Mouse (Mus musculus): ENCODE results near the gene Ptprk.
A peak's percentile ranks its signal among the peaks of the same experiment; 100 is the strongest.

Gene Ptprk

DNA sequence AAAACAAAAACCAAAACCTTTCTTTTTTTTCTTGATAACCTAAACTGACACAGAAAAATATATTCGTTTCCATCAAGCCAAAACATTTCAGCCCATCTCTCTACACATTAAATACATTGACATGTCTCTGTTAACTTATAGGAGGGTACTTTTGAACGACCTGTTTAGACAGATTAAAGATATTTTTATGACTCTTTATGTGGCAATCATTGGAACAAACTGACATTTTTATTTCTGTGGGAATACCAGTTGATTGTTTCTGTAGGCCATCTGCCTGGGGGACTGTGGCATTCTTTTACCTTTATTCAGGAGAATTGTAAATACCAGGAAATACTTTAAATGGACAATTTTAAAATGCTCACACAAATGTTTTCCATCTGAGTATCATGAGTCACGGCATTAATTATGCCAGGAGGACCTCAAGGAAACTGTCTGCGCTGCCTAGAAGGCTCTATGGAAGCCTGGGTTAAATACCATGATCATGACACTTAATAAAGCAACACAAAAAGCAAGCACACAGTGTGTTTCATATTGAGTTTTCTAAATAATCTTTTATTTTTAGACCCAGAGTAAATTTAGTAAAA, 229.8 kb downstream of the Ptprk start:
- no peak for DNase-seq

DNA sequence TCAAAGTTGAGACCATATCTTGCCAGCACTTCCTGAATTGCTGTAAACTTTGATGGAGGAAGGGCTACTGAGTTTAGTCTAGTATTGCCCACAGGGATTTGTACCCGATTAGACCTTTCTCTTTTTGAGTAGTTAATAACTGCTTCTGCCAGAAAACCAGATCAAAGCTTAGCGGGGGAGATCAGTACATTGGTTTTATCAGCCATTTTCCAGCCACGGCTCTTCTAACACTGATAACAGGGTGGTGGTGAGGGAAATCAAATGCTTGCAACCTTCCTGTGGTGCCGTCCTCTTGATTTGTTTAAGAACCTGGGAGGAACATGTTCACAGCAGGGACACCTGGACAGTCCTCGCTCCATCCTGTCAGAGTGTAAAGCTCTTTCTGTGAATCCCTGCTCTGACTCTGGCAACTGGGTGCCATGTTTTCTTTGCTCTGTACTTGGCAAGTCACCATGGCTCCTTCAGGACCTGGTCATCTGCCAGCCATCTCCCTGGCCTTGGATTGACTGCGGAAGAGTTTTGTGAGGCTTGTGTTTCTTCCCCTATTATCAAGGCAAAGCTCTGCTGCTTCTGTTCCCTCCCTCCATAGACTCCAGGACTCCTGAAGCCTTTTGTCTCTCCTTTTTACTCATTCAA, 231.9 kb downstream of the Ptprk start:
- peak; percentile 14 for DNase-seq

GRCm38 (mm10) chr10:28311369-28311768, 236.7 kb downstream of the Ptprk start:
- no peak for DNase-seq

DNA sequence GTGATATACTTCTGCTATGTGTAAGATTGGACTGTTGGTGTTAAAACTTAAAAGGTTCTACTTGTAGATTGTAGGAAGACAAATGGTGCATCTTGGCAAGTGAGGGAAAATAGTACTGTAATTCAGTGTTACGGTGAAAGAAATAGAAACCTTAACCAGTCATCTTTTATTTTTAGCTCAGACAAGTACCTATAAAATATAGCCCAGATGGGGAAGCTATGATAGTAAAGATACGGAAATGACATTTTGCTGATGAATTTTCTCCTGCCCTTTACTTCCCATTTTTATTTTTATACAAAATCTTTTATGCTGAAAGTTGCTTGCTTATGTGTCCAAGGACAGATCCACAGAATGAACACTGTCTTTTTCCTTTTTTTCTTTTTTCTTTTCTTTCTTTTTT, 248.4 kb downstream of the Ptprk start:
- DNase-seq = no peak

GRCm38 (mm10) chr10:28335232-28335631, 260.6 kb downstream of the Ptprk start:
- DNase-seq = no peak

DNA sequence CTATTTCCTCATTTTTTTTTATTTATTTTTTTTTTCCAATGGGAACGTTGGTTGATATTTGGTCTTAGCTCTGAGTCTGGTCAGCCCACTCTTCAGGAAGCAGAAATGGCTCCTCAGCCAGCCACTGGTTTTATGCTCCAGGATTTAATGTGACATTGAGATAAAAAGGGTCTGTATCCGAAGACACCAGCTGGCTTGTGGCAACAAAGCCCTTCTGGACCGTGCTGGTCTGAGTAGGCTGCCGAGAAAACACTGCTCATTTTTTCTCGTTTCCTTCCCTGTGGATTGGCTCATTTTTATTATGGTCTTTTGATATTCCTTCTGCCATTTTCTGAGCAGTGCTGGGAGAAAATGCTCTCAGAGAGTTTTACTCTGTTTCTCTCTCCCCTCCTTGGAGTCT, 263.9 kb downstream of the Ptprk start:
- DNase-seq = no peak

DNA sequence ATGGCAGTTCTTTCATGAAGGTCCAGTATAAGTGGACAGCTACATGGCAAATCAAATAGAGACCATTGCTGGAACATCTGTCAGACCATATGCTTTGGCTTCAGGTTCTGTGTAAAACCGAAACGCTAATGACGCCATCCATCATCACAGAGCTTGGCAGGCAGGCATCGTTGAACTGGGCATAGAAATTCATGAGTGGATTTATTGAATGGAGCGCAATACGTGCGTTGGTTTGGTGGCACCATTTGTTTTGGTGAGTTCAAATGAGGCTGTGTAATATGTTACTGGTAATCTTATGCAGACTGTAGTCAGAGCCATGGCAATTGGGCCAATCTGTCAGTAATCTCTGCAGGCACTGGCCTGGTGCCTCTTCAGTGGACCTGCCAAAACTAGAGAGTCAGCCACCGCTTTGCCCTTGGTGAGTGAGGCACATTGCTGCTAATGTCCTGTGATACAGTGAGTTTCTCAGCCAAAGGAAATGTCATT, 270.6 kb downstream of the Ptprk start:
- peak; percentile 81 for DNase-seq

- DNase-seq = no peak
Measured at GRCm38 (mm10) chr10:28365291-28365690, 290.7 kb downstream of the Ptprk start.

- no peak for DNase-seq
Measured at GRCm38 (mm10) chr10:28366065-28366677, 291.6 kb downstream of the Ptprk start.

- no peak for DNase-seq
Measured at GRCm38 (mm10) chr10:28369808-28370207, 295.2 kb downstream of the Ptprk start.

DNA sequence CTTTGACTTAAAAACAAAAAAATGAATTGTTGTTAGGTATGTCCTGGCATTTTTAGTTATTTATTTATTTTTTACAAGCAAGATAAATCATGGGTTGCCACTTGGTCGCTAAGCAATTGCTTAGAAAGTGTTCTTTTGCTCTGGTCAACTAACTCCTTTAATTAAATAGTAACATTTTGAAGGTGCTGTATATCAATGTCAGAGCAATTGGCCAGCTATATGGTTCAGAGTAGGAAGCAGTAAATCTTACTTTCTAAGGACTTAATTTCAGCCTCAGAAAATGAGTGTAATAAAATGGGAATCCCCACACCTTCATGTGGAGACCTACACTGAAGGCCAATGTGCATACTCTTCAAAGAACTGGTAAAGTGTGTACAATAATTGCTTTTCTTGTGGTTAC, 300.3 kb downstream of the Ptprk start:
- no peak for DNase-seq

DNA sequence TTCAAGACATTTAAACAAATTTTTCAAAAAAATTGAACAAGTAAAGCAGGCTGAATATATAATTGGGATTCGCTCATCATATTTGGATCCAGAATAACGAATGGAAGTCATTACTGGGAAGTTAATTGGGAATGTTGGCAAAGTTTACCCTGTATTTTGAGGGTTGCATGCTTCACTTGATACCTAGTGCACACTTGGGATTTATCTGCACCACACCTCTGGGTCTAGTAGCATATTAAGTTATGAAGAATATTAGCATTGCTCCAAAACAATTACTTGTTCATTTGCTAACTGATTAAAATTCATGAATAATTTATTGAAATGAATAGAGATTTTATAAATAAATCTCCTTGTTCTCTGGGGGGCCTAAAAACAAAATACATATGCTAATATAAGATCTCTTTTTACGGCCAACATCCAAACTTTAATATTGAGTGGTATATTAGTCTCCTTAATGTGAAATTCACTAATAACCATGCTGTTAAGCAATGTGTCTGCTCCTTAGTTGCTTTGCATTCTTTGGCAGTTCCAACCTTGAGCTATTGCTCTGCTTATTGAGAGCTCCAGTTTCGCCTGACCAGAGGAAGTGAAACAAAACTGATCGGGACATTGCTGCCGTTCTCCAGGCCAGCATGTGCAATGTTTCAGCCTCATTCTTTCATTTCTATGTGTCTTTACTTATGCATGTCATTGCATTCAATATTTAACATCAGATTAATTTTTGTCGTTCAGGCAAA, 305.3 kb downstream of the Ptprk start:
- no peak for DNase-seq

DNA sequence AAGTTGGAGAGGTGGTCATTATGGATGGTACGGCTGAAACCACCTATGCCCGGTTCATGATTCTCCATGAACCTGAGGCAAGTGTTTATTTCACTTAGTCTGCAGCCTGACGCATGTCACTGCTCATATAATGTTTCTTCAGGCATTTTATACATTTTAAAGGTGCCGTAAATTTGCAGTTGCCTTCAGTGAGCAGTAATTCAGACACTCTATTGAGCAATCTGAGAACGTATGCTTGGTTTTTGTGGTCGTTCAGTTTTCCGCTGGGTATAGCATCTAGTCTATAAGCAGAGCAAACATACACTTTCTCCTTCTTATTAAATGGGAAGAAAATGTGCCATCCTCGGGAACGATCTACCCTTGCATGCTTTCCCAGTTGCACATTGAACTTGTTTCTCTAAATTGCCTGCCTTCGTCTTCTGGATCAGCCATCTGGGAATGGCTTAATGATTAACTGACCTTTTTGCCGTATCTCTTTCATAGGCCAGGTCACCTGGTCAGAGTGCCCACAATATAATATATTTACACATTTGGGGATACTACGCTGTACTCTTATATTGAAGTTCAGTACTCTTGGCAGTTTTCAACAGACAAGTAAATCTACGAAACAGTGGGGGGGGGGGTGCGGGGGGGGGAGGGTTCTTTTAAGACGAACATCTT, 313.1 kb downstream of the Ptprk start:
- DNase-seq = no peak

- DNase-seq = no peak
Measured at GRCm38 (mm10) chr10:28391168-28391567, 316.5 kb downstream of the Ptprk start.

GRCm38 (mm10) chr10:28395610-28396519, 321.2 kb downstream of the Ptprk start:
- DNase-seq = no peak

- DNase-seq = no peak
Measured at GRCm38 (mm10) chr10:28396520-28396915, 321.9 kb downstream of the Ptprk start.

DNA sequence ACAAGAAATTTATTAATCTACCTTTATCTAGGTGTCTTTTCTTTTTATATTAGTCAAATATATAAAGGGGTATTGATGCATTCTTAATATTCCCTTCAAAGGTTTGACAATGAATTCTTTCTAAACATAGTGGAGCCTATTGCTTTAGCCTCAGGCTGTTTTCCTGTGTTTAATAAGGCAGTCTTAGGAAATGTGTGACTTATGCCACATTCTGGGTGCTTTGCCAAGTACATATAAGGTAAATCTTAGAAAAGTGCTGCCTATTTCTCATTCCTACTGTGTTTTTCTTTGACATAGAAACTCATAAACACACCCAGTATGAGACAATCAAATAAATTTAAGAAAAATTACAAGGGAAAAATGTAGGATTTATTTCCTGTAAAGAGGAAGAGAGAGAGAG, 327.2 kb downstream of the Ptprk start:
- DNase-seq = no peak

DNA sequence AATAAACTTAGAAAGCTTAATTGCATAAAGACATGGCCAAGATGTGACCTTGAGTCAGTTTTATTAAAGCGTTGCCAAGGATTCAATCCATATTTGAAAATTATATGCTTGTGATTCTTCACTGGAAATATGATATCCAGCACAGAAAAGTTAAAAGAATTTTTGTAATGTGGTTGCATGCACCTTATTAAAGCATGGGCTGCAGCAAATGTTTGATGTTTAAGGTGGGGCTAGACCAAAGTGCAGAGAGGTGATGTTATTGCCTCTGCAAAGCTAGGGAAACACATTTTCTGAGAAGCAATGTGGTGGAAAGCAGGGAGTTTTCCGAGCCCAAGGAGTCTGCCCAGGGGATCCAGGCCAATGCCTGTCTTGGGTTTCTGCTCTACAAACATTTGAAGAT, 334.4 kb downstream of the Ptprk start:
- DNase-seq = no peak

DNA sequence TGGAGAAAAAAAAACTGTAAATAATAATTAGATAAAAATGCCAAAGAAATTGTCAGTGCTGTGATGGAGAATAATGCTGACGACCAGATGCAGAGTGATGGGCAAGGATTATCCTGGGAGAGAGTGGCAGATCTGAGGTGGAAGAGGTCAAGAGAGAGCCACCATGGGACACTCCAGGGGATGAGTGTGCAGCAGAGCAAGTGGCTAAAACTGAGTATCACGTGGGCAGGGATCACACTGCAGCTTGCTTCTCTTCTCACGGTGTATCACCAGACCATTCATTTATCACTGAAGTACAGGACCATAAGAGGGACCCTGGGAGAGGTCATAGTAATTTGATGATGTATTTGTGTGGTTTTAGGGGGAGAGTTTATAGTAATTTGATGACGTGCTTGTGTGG, 340.2 kb downstream of the Ptprk start:
- no peak for DNase-seq

- DNase-seq = no peak
Measured at GRCm38 (mm10) chr10:28422622-28423021, 348.0 kb downstream of the Ptprk start.

- DNase-seq = no peak
Measured at GRCm38 (mm10) chr10:28425371-28425770, 350.8 kb downstream of the Ptprk start.

GRCm38 (mm10) chr10:28436084-28436483, 361.5 kb downstream of the Ptprk start:
- no peak for DNase-seq
